Comparison of ENCODE assay signal across 8 mouse cellular contexts in genomic region chr4:123717574-123718433, GRCm38 (mm10). TPM values are rescaled to one million over a fixed set of nuclear protein-coding genes. Genes with fewer than 3 reads are reported as not detected.
DNase-seq lines count a peak whose midpoint lies in the region; ATAC-seq and TF ChIP-seq lines count a peak whose summit lies in the region.

TSS of gene Ndufs5 (minus strand) at chr4:123718202.

- H3K9me3 ChIP-seq in hindbrain, postnatal 0 days (ENCODE audit: low read length): no peaks in the 10 kb centered on the region

- DNase-seq in ZHBTc4 (ENCODE audit: low read depth, low spot score): peak; percentile 98
- peak; percentile 98 for DNase-seq in gastrocnemius, adult 2 months
- DNase-seq in hindbrain, postnatal 0 days (ENCODE audit: low spot score): peak; percentile 98
- DNase-seq in left cerebral cortex, adult 2 months (ENCODE audit: extremely low spot score in 1 of 2, low spot score in 2 of 2): peak; percentile 97
- DNase-seq in right cerebral cortex, adult 2 months (ENCODE audit: low spot score in 2 of 2): peak; percentile 97
- DNase-seq in urinary bladder, postnatal 14 days (ENCODE audit: low spot score): peak; percentile 97

- peaks cover 10% of the 10 kb centered on the region for H3K36me3 ChIP-seq in hindbrain, postnatal 0 days (ENCODE audit: insufficient read depth, low read length)

- H3K4me1 ChIP-seq in hindbrain, postnatal 0 days (ENCODE audit: insufficient read depth, low read length): no peaks in the 10 kb centered on the region; the same call in 1 of the 2 replicates

- H3K27ac ChIP-seq in gastrocnemius, adult 2 months: peak within 1 kb of the TSS; percentile 98
- H3K27ac ChIP-seq in hindbrain, postnatal 0 days: peak within 1 kb of the TSS; percentile 78; the same call in 1 of the 2 replicates
- H3K27ac ChIP-seq in left cerebral cortex, adult 2 months: peak within 1 kb of the TSS; percentile 96

- peak within 1 kb of the TSS; percentile 96 for H3K4me3 ChIP-seq in gastrocnemius, adult 2 months
- H3K4me3 ChIP-seq in hindbrain, postnatal 0 days (ENCODE audit: low read length): peak within 1 kb of the TSS; percentile 75
- peak within 1 kb of the TSS; percentile 99 for H3K4me3 ChIP-seq in left cerebral cortex, adult 2 months

- peak within 1 kb of the TSS; percentile 65 for H3K4me2 ChIP-seq in hindbrain, postnatal 0 days (ENCODE audit: low read depth, low read length)

- under 1% methylated on average over 40 of the region's 40 CpGs for WGBS in hindbrain, postnatal 0 days

- peak; percentile 96 for ATAC-seq in common myeloid progenitor, adult 5-6 weeks (replicated peaks; ENCODE audit: low read depth, poor library complexity, severe bottlenecking)
- peak; percentile 95 for ATAC-seq in hindbrain, postnatal 0 days
- ATAC-seq in megakaryocyte, adult 5-6 weeks (ENCODE audit: poor library complexity, severe bottlenecking): peak; percentile 95

- H3K27me3 ChIP-seq in hindbrain, postnatal 0 days (ENCODE audit: insufficient read depth, low read length): no peaks in the 10 kb centered on the region

- H3K9ac ChIP-seq in hindbrain, postnatal 0 days (replicated peaks; ENCODE audit: low read length): peak within 1 kb of the TSS; percentile 77

- intact Hi-C loops in gastrocnemius, adult 2 months (cut with DNase I): loop anchor here (5.0 kb wide), 1 partner anchor 34 kb away; the partner anchor contains the start of gene Akirin1
- intact Hi-C loops in left cerebral cortex, adult 2 months (cut with DNase I): loop anchor here (2.0 to 5.0 kb wide), 3 partner anchors 31 to 41 kb away; partner anchors contain the start of gene Akirin1

- no peak for TF ChIP-seq CTCF in gastrocnemius, adult 2 months (IDR thresholded peaks at IDR 0.05)
- no peak for TF ChIP-seq CTCF in hindbrain, postnatal 0 days (IDR thresholded peaks at IDR 0.05; ENCODE audit: low read depth)
- no peak for TF ChIP-seq CTCF in left cerebral cortex, adult 2 months (IDR thresholded peaks at IDR 0.05)

RNA-seq across cellular contexts. Expression of gene Ndufs5, which starts in this region (rescaled TPM):
- total RNA-seq in common myeloid progenitor, adult 5-6 weeks (2017): 103 and 129 TPM in 2 replicates
- 100 to 1,000 TPM; 242 to 305 TPM for total RNA-seq in gastrocnemius, adult 2 months (2021)
- total RNA-seq in hindbrain, postnatal 0 days (2014; rRNA removed): 107 and 129 TPM in 2 replicates
- polyA plus RNA-seq in hindbrain, postnatal 0 days (2015; fragmentation: Nextera tagmentation; extraction: Ambion mirVana): 651 and 656 TPM in 2 replicates
- 100 to 1,000 TPM; 184 to 196 TPM for total RNA-seq in left cerebral cortex, adult 2 months (2021)
- total RNA-seq in megakaryocyte, adult 5-6 weeks (2015): 109 and 130 TPM in 2 replicates
- 110 and 139 TPM in 2 replicates for total RNA-seq in megakaryocyte, adult 5-6 weeks (2017)

Comparison
In these comparisons a context has a peak if more than half of its experiments do, and no peak if none do; other contexts are left out.
1. Peak in every context shown above with its lines: DNase-seq, ATAC-seq, H3K4me3 ChIP-seq and H3K27ac ChIP-seq.